Mouse (Mus musculus): ENCODE results near the gene Cox10.

- TF ChIP-seq POLR2A (IDR thresholded peaks at IDR 0.05; ENCODE audit: extremely low read depth, insufficient read depth, low read length) (no peak), CTCF (IDR thresholded peaks at IDR 0.05; ENCODE audit: extremely low read depth, insufficient read depth, low read length) (no peak)
Observed at GRCm38 (mm10) chr11:63951831-63952631, 127.2 kb downstream of the Cox10 start.

All from cortical plate, adult 2 months (tissue).